Mouse (Mus musculus) lung, adult 2 months (tissue): Measurements from ENCODE around the gene 1700034J05Rik.

Experiments used
- CTCF ChIP-seq: fragments of 200-500 bp; IDR thresholded peaks from 2 replicates; pipeline ENCODE4 v1.5.1; 2011; ENCODE audit warnings: mild to moderate bottlenecking, low read length, control low read depth; ENCODE audit not compliant: insufficient read depth
- POLR2A ChIP-seq: fragments of 200-500 bp; IDR thresholded peaks from 2 replicates; pipeline ENCODE4 v1.6.1; 2011; ENCODE audit warnings: low read depth, mild to moderate bottlenecking, control low read depth, low read length, borderline replicate concordance; ENCODE audit errors: extremely low read depth

- TF ChIP-seq POLR2A = no peak
- TF ChIP-seq CTCF = no peak
Observed at GRCm38 (mm10) chr6:146984569-146984968, 30.3 kb upstream of the 1700034J05Rik start.
